Mouse (Mus musculus): Measurements from ENCODE around the gene Rtf1. TPM values are rescaled to one million over a fixed set of nuclear protein-coding genes. Genes with fewer than 3 reads are reported as not detected.

Rtf1 gene
- polyA plus RNA-seq (2017; shearing (Covaris generic)), result 10 to 100 TPM; 55.1 to 93.3 TPM

GRCm38 (mm10) chr2:119674525-119675214, at the start of gene Rtf1:
Gene Rtf1, plus strand, starts transcription at chr2:119675068.

GRCm38 (mm10) chr2:119662220-119663182, 12.4 kb upstream of the Rtf1 start, which contains the start of gene Ndufaf1:
Gene Ndufaf1, minus strand, starts transcription at chr2:119662827.

GRCm38 (mm10) chr2:119741581-119742411, 66.9 kb downstream of the Rtf1 start, which contains the start of gene Itpka:
Gene Itpka, plus strand, starts transcription at chr2:119742337.

GRCm38 (mm10) chr2:119760251-119760650, 85.4 kb downstream of the Rtf1 start, which contains the start of gene Ltk:
Gene Ltk, minus strand, starts transcription at chr2:119760431.

Other genes starting within 250 kb of the Rtf1 start
- 1 to 10 TPM; 4.4 to 5.4 TPM for gene Ino80, start 197.4 kb upstream of the Rtf1 start, polyA plus RNA-seq (2017; shearing (Covaris generic))
- under 1 TPM in 1 of 2 experiments, not detected in 1; 0.28 TPM for gene Exd1, start 127.4 kb upstream of the Rtf1 start, polyA plus RNA-seq (2017; shearing (Covaris generic))
- 10 to 100 TPM; 71.1 to 77.2 TPM for gene Chp1, start 127.4 kb upstream of the Rtf1 start, polyA plus RNA-seq (2017; shearing (Covaris generic))
- 10 to 100 TPM; 15.9 to 19.7 TPM for gene Nusap1, start 56.8 kb upstream of the Rtf1 start, polyA plus RNA-seq (2017; shearing (Covaris generic))
- gene Oip5, start 56.6 kb upstream of the Rtf1 start, polyA plus RNA-seq (2017; shearing (Covaris generic)), result 1 to 10 TPM; 6.6 to 8.3 TPM
- 10 to 100 TPM; 29.9 to 37.0 TPM for gene Ndufaf1, start 12.2 kb upstream of the Rtf1 start, polyA plus RNA-seq (2017; shearing (Covaris generic))
- gene Itpka, start 67.3 kb downstream of the Rtf1 start, polyA plus RNA-seq (2017; shearing (Covaris generic)), result 1 to 10 TPM; 1.1 to 1.5 TPM
- gene Ltk, start 85.4 kb downstream of the Rtf1 start, polyA plus RNA-seq (2017; shearing (Covaris generic)), result 1 to 10 TPM in 1 of 2 experiments, under 1 TPM in 1; 0.57 to 2.0 TPM
- gene Rpap1, start 112.5 kb downstream of the Rtf1 start, polyA plus RNA-seq (2017; shearing (Covaris generic)), result 10 to 100 TPM; 17.8 to 24.4 TPM
- gene Tyro3, start 122.7 kb downstream of the Rtf1 start, polyA plus RNA-seq (2017; shearing (Covaris generic)), result 1 to 10 TPM; 4.4 to 6.4 TPM
- 10 to 100 TPM; 23.3 to 23.8 TPM for gene Mga, start 222.2 kb downstream of the Rtf1 start, polyA plus RNA-seq (2017; shearing (Covaris generic))